Mouse (Mus musculus) adrenal gland, adult 8-10 months (tissue): ENCODE data around the gene Dock10. TPM values are rescaled to one million over a fixed set of nuclear protein-coding genes. Genes with fewer than 3 reads are reported as not detected.
"Not testable (repeated sequence)": the region's sequence is repeated elsewhere in the genome, so short reads cannot be mapped to it uniquely, and the experiment has no call there.

Experiments used
- DNase-seq: peaks from one replicate; pipeline ENCODE4 v3.0.0; 2022
- total RNA-seq, 4 experiments: library from RNA; stranded (reverse); gene quantifications; 2 replicates each; pipeline ENCODE4 v1.2.4; 2022

The Dock10 gene
- total RNA-seq: 10 to 100 TPM; 22.1 to 47.6 (median 36.8) TPM

GRCm38 (mm10) chr1:80757977-80758797 is at the start of gene Dock10:
Gene Dock10, minus strand, starts transcription at chr1:80758527.
- peak; percentile 5 for DNase-seq

- DNase-seq: no peak
Measured at GRCm38 (mm10) chr1:80806835-80807398, 48.6 kb upstream of the Dock10 start.

- DNase-seq: no peak
Measured at GRCm38 (mm10) chr1:80802023-80802422, 43.7 kb upstream of the Dock10 start.

GRCm38 (mm10) chr1:80785066-80785779 is 26.9 kb upstream of the Dock10 start:
- DNase-seq: no peak

GRCm38 (mm10) chr1:80784155-80784554 is 25.8 kb upstream of the Dock10 start:
- DNase-seq: no peak

GRCm38 (mm10) chr1:80765504-80765903 is 7.2 kb upstream of the Dock10 start:
- DNase-seq: no peak

- no peak for DNase-seq
Measured at GRCm38 (mm10) chr1:80763042-80763950, 5.0 kb upstream of the Dock10 start.

- no peak for DNase-seq
Measured at GRCm38 (mm10) chr1:80758798-80759184, 464 bp upstream of the Dock10 start.

- DNase-seq: no peak
Measured at GRCm38 (mm10) chr1:80757650-80757976, 714 bp downstream of the Dock10 start.

- DNase-seq: peak; percentile 7
Measured at GRCm38 (mm10) chr1:80756824-80757649, 1.3 kb downstream of the Dock10 start.

- DNase-seq: no peak
Measured at GRCm38 (mm10) chr1:80756060-80756439, 2.3 kb downstream of the Dock10 start.

- DNase-seq: no peak
Measured at GRCm38 (mm10) chr1:80755296-80756059, 2.8 kb downstream of the Dock10 start.

- not testable (repeated sequence) for DNase-seq
Measured at GRCm38 (mm10) chr1:80749122-80749521, 9.2 kb downstream of the Dock10 start.

- no peak for DNase-seq
Measured at GRCm38 (mm10) chr1:80746691-80747463, 11.4 kb downstream of the Dock10 start.

GRCm38 (mm10) chr1:80746195-80746594 is 12.1 kb downstream of the Dock10 start:
- no peak for DNase-seq

GRCm38 (mm10) chr1:80739472-80739871 is 18.9 kb downstream of the Dock10 start:
- DNase-seq: no peak

GRCm38 (mm10) chr1:80737812-80738391 is 20.4 kb downstream of the Dock10 start:
- no peak for DNase-seq

GRCm38 (mm10) chr1:80730582-80730981 is 27.7 kb downstream of the Dock10 start:
- no peak for DNase-seq

- no peak for DNase-seq
Measured at GRCm38 (mm10) chr1:80730174-80730573, 28.2 kb downstream of the Dock10 start.

GRCm38 (mm10) chr1:80728183-80728582 is 30.1 kb downstream of the Dock10 start:
- DNase-seq: no peak
